Mouse (Mus musculus) intestine, embryonic 16.5 days (tissue): ENCODE measurements at regions not wholly inside any gene's neighbourhood (a gene's known extent, or its start where the extent isn't known, plus 50 kb on each side); places are given as distances from the start of the nearest gene placed in this dataset.

Source experiments
- ATAC-seq: fragments of 200-750 bp; cut with Nextera tagmentation; 2 replicates; pipeline ENCODE4 v1.8.0; 2017; ENCODE audit warnings: moderate TSS enrichment, moderate library complexity
- H3K27ac ChIP-seq: fragments of 300-500 bp; sonication (generic); 2 replicates; pipeline ENCODE4 v1.5.1; 2014; ENCODE audit warnings: mild to moderate bottlenecking, low read length
- H3K27me3 ChIP-seq: fragments of 300-500 bp; sonication (generic); replicated peaks from 2 replicates; pipeline ENCODE4 v1.6.1; 2014; ENCODE audit warnings: low read length, control low read depth, mixed read lengths; ENCODE audit not compliant: control insufficient read depth, insufficient read depth
- H3K36me3 ChIP-seq: fragments of 300-500 bp; sonication (generic); 2 replicates; pipeline ENCODE4 v1.6.1; 2014; ENCODE audit warnings: low read length, control low read depth; ENCODE audit not compliant: control insufficient read depth, insufficient read depth
- H3K4me1 ChIP-seq: fragments of 300-500 bp; sonication (generic); 2 replicates; pipeline ENCODE4 v1.6.1; 2014; ENCODE audit warnings: low read length, control low read depth, mixed read lengths; ENCODE audit not compliant: control insufficient read depth, insufficient read depth
- H3K4me2 ChIP-seq: fragments of 300-500 bp; sonication (generic); 2 replicates; pipeline ENCODE4 v1.6.1; 2014; ENCODE audit warnings: low read depth, low read length, control low read depth
- H3K4me3 ChIP-seq: fragments of 300-500 bp; sonication (generic); 2 replicates; pipeline ENCODE4 v1.5.1; 2014; ENCODE audit warnings: mild to moderate bottlenecking, low read length
- H3K9ac ChIP-seq: fragments of 300-500 bp; sonication (generic); 2 replicates; pipeline ENCODE4 v1.6.1; 2014; ENCODE audit warnings: low read depth, low read length
- H3K9me3 ChIP-seq: fragments of 300-500 bp; sonication (generic); 2 replicates; pipeline ENCODE4 v1.6.1; 2016; ENCODE audit warnings: low read length, control low read depth; ENCODE audit not compliant: control insufficient read depth
- WGBS: fragments of 180-500 bp; shearing (Covaris S2); extraction: QIAGEN DNeasy Blood & Tissue Kit; methylation state at CpG from one replicate; pipeline ENCODE4 v1.1.7; 2014; 5-methylcytosine and 5-hydroxymethylcytosine counted together

GRCm38 (mm10) chr7:70104486-70104885 lies 262.0 kb downstream of the Nr2f2 start:
- Histone ChIP-seq H3K27ac (no peak overlapping the region), H3K4me2 (no peak overlapping the region), H3K9ac (no peak overlapping the region), H3K9me3 (no peaks in the 10 kb centered on the region), H3K4me3 (no peak overlapping the region), H3K36me3 (no peaks in the 10 kb centered on the region), H3K27me3 (no peaks in the 10 kb centered on the region), H3K4me1 (no peaks in the 10 kb centered on the region)
- no peak for ATAC-seq
- WGBS: 46% methylated on average over 8 of the region's 8 CpGs

- Histone ChIP-seq H3K4me2 (no peak overlapping the region), H3K9ac (no peak overlapping the region), H3K9me3 (no peaks in the 10 kb centered on the region), H3K4me1 (no peaks in the 10 kb centered on the region), H3K27ac (no peak overlapping the region), H3K27me3 (no peaks in the 10 kb centered on the region), H3K36me3 (no peaks in the 10 kb centered on the region), H3K4me3 (no peak overlapping the region)
- ATAC-seq: no peak
- 67% methylated on average over 5 of the region's 5 CpGs for WGBS
These were observed 262.9 kb downstream of the Nr2f2 start for GRCm38 (mm10) chr7:70103680-70104079.

GRCm38 (mm10) chr7:70099001-70099400 lies 267.5 kb downstream of the Nr2f2 start:
- no peak overlapping the region for H3K4me3 ChIP-seq
- H3K4me2 ChIP-seq: no peak overlapping the region
- no peaks in the 10 kb centered on the region for H3K36me3 ChIP-seq
- no peaks in the 10 kb centered on the region for H3K27me3 ChIP-seq
- H3K9me3 ChIP-seq: no peaks in the 10 kb centered on the region
- no peak overlapping the region for H3K27ac ChIP-seq
- 89% methylated on average over 1 of the region's 1 CpGs for WGBS
- no peak for ATAC-seq
- H3K9ac ChIP-seq: no peak overlapping the region
- no peaks in the 10 kb centered on the region for H3K4me1 ChIP-seq

GRCm38 (mm10) chr7:70093916-70094784 lies 272.4 kb downstream of the Nr2f2 start:
- Histone ChIP-seq H3K9me3 (no peaks in the 10 kb centered on the region), H3K36me3 (no peaks in the 10 kb centered on the region), H3K4me1 (no peaks in the 10 kb centered on the region), H3K4me3 (no peak overlapping the region), H3K4me2 (no peak overlapping the region), H3K27me3 (no peaks in the 10 kb centered on the region), H3K9ac (no peak overlapping the region), H3K27ac (no peak overlapping the region)
- ATAC-seq: no peak
- 69% methylated on average over 21 of the region's 21 CpGs for WGBS

GRCm38 (mm10) chr7:70092089-70092488 lies 274.4 kb downstream of the Nr2f2 start:
- 97% methylated on average over 2 of the region's 2 CpGs for WGBS
- Histone ChIP-seq H3K27me3 (no peaks in the 10 kb centered on the region), H3K36me3 (no peaks in the 10 kb centered on the region), H3K4me3 (no peak overlapping the region), H3K27ac (no peak overlapping the region), H3K4me1 (no peaks in the 10 kb centered on the region), H3K4me2 (no peak overlapping the region), H3K9me3 (no peaks in the 10 kb centered on the region), H3K9ac (no peak overlapping the region)
- no peak for ATAC-seq

- Histone ChIP-seq H3K9me3 (no peaks in the 10 kb centered on the region), H3K27ac (no peak overlapping the region), H3K27me3 (no peaks in the 10 kb centered on the region), H3K4me1 (no peaks in the 10 kb centered on the region), H3K9ac (no peak overlapping the region), H3K4me2 (no peak overlapping the region), H3K36me3 (no peaks in the 10 kb centered on the region), H3K4me3 (no peak overlapping the region)
- no peak for ATAC-seq
- WGBS: 61% methylated on average over 5 of the region's 5 CpGs
These were observed 277.4 kb downstream of the Nr2f2 start for GRCm38 (mm10) chr7:70089121-70089520.

- WGBS: 48% methylated on average over 1 of the region's 1 CpGs
- Histone ChIP-seq H3K27ac (no peak overlapping the region), H3K4me3 (no peak overlapping the region), H3K9ac (no peak overlapping the region), H3K9me3 (no peaks in the 10 kb centered on the region), H3K4me2 (no peak overlapping the region), H3K36me3 (no peaks in the 10 kb centered on the region), H3K4me1 (no peaks in the 10 kb centered on the region), H3K27me3 (no peaks in the 10 kb centered on the region)
- no peak for ATAC-seq
These were observed 296.9 kb downstream of the Nr2f2 start for GRCm38 (mm10) chr7:70069662-70070061.

- Histone ChIP-seq H3K4me1 (no peaks in the 10 kb centered on the region), H3K4me2 (0 out of 2 replicates have a peak overlapping the region, but pooled peaks have one; percentile 10), H3K27ac (no peak overlapping the region), H3K4me3 (no peak overlapping the region), H3K36me3 (no peaks in the 10 kb centered on the region), H3K27me3 (no peaks in the 10 kb centered on the region), H3K9me3 (no peaks in the 10 kb centered on the region), H3K9ac (no peak overlapping the region)
- ATAC-seq: no peak
- WGBS: 26% methylated on average over 18 of the region's 18 CpGs
These were observed 298.5 kb downstream of the Nr2f2 start for GRCm38 (mm10) chr7:70067828-70068719.

- ATAC-seq: no peak
- H3K9ac ChIP-seq: no peak overlapping the region
- H3K4me1 ChIP-seq: no peaks in the 10 kb centered on the region
- no peaks in the 10 kb centered on the region for H3K36me3 ChIP-seq
- no peak overlapping the region for H3K4me2 ChIP-seq
- H3K9me3 ChIP-seq: no peaks in the 10 kb centered on the region
- no peak overlapping the region for H3K4me3 ChIP-seq
- no peaks in the 10 kb centered on the region for H3K27me3 ChIP-seq
- no peak overlapping the region for H3K27ac ChIP-seq
- WGBS: 58% methylated on average over 5 of the region's 5 CpGs
These were observed 299.5 kb downstream of the Nr2f2 start for GRCm38 (mm10) chr7:70067071-70067470.
